Mouse (Mus musculus) G1E (cell line): ENCODE measurements at regions not wholly inside any gene's neighbourhood (a gene's known extent, or its start where the extent isn't known, plus 50 kb on each side); places are given as distances from the start of the nearest gene placed in this dataset.

Source experiments
- CTCF ChIP-seq: IDR thresholded peaks from 2 replicates; pipeline ENCODE4 v1.5.1; 2012; ENCODE audit warnings: low read depth, low read length, inconsistent platforms, mixed read lengths
- GATA1 ChIP-seq: IDR thresholded peaks from 2 replicates; pipeline ENCODE4 v1.6.1; 2012; ENCODE audit warnings: borderline replicate concordance, low read length, inconsistent platforms, mixed read lengths
- POLR2AphosphoS5 ChIP-seq: IDR thresholded peaks from 2 replicates; pipeline ENCODE4 v1.6.1; 2012; ENCODE audit warnings: low read depth, low read length, inconsistent platforms; ENCODE audit not compliant: insufficient replicate concordance

DNA sequence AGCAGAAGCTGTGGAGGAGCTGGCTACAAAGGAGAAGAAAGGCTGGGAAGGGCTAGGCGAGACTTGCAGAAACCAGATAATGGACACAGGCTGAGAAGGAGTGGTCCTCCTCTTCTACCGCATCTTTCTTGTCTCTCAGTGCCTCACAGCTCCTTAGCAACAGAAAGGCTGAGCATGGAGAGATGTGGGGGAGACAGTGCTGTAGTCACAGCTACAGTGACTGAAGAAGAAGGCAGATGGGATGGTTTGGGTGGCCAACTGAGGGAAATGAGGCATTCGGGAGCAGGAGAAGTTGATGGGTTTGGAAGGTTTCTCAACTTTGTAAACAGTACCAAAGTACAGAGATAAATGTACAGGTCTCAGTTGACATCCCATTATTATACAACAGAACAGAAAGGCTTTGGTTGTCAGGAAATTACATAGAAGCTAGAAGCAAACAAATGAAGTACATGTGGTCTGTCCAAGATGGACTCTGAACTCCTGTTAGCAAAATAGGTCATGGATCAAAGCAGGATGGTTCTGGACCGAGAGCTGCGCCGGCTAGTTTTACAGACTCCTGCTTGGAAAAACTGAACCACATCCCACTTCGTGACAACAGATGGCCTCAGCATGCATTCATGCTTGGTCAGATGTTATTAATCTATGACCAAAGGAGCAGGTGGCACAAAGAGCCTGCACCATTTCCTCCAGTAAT, 160.4 kb downstream of the 1190002N15Rik start:
- TF ChIP-seq CTCF (no peak), GATA1 (no peak), POLR2AphosphoS5 (no peak)
